Mouse (Mus musculus): ENCODE measurements around the gene Map3k5.

DNA sequence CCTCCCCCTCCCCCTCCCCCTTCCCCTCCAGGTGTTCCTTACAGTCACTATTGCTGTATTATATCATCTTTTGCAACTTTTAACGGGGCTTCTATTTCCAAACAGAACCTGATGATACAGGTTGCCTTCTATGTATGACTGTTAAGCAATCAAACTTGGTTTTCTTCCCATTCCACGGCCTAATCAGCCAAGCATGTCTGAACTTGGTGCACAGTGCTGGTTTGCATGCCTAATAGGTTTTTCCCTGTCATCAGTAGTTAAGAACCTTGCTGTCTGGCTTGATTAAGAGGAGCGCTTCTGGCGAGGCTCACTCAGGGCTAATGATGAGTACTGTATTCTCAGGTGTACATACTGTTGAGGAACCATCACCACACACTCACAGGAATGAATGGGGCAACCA is 239.5 kb downstream of the Map3k5 start:
- TF ChIP-seq CTCF (IDR thresholded peaks at IDR 0.05) (no peak), EP300 (IDR thresholded peaks at IDR 0.05) (no peak)
